Mouse (Mus musculus) gastrocnemius, postnatal 14 days (tissue): Measurements from ENCODE around the gene Alox12b. TPM values are rescaled to one million over a fixed set of nuclear protein-coding genes. Genes with fewer than 3 reads are reported as not detected.

Experiments
- total RNA-seq, 2 experiments: library from RNA; stranded (reverse); gene quantifications; 2 replicates each; pipeline ENCODE4 v1.2.3; 2021

The Alox12b gene
- total RNA-seq, 2 experiments from 2014 or later, result not detected

Other genes with a start within 250 kb of the Alox12b start
- gene Odf4, start 229.9 kb upstream of the Alox12b start, total RNA-seq, result not detected
- gene Arhgef15, start 199.5 kb upstream of the Alox12b start, total RNA-seq, result 10 to 100 TPM; 10.7 to 13.8 TPM
- gene Slc25a35, start 188.9 kb upstream of the Alox12b start, total RNA-seq, result 1 to 10 TPM; 4.3 to 5.7 TPM
- 10 to 100 TPM; 54.2 to 57.7 TPM for gene Rangrf, start 181.8 kb upstream of the Alox12b start, total RNA-seq
- gene Pfas, start 148.5 kb upstream of the Alox12b start, total RNA-seq, result 1 to 10 TPM; 5.6 to 7.3 TPM
- gene Ctc1, start 141.1 kb upstream of the Alox12b start, total RNA-seq, result 1 to 10 TPM; 7.5 to 8.1 TPM
- 1 to 10 TPM; 4.2 to 4.4 TPM for gene Aurkb, start 111.3 kb upstream of the Alox12b start, total RNA-seq
- gene Borcs6, start 97.3 kb upstream of the Alox12b start, total RNA-seq, result 10 to 100 TPM; 13.5 to 14.3 TPM
- 1 to 10 TPM; 2.9 to 4.7 TPM for gene Tmem107, start 86.2 kb upstream of the Alox12b start, total RNA-seq
- gene Vamp2, start 68.5 kb upstream of the Alox12b start, total RNA-seq, result 10 to 100 TPM; 37.9 to 39.7 TPM
- 10 to 100 TPM; 22.1 to 77.5 TPM for gene Per1, start 61.8 kb upstream of the Alox12b start, total RNA-seq
- gene Hes7, start 36.6 kb upstream of the Alox12b start, total RNA-seq, result under 1 TPM in 1 of 2 experiments, not detected in 1; 0.10 TPM
- under 1 TPM in 1 of 2 experiments, not detected in 1; 0.18 TPM for gene 9130213A22Rik, start 34.4 kb upstream of the Alox12b start, total RNA-seq
- gene Aloxe3, start 31.1 kb upstream of the Alox12b start, total RNA-seq, result not detected
- not detected for gene Alox8, start 40.9 kb downstream of the Alox12b start, total RNA-seq
- not detected for gene Gucy2e, start 80.0 kb downstream of the Alox12b start, total RNA-seq
- 1 to 10 TPM; 2.5 to 3.2 TPM for gene Cntrob, start 166.8 kb downstream of the Alox12b start, total RNA-seq
- gene Trappc1, start 167.0 kb downstream of the Alox12b start, total RNA-seq, result 10 to 100 TPM; 52.3 to 54.1 TPM
- gene Kcnab3, start 169.3 kb downstream of the Alox12b start, total RNA-seq, result under 1 TPM; 0.18 to 0.24 TPM
- gene Rnf227, start 183.5 kb downstream of the Alox12b start, total RNA-seq, result under 1 TPM; 0.35 to 0.68 TPM
- 10 to 100 TPM; 25.5 to 28.7 TPM for gene Chd3, start 212.4 kb downstream of the Alox12b start, total RNA-seq
- 10 to 100 TPM; 79.5 to 87.9 TPM for gene Naa38, start 238.5 kb downstream of the Alox12b start, total RNA-seq
- gene Cyb5d1, start 238.6 kb downstream of the Alox12b start, total RNA-seq, result 10 to 100 TPM; 19.0 to 20.7 TPM
- gene Tmem88, start 241.2 kb downstream of the Alox12b start, total RNA-seq, result 10 to 100 TPM; 12.8 to 15.2 TPM